Comparison of ENCODE assay signal across 16 mouse cellular contexts in the genomic region with DNA sequence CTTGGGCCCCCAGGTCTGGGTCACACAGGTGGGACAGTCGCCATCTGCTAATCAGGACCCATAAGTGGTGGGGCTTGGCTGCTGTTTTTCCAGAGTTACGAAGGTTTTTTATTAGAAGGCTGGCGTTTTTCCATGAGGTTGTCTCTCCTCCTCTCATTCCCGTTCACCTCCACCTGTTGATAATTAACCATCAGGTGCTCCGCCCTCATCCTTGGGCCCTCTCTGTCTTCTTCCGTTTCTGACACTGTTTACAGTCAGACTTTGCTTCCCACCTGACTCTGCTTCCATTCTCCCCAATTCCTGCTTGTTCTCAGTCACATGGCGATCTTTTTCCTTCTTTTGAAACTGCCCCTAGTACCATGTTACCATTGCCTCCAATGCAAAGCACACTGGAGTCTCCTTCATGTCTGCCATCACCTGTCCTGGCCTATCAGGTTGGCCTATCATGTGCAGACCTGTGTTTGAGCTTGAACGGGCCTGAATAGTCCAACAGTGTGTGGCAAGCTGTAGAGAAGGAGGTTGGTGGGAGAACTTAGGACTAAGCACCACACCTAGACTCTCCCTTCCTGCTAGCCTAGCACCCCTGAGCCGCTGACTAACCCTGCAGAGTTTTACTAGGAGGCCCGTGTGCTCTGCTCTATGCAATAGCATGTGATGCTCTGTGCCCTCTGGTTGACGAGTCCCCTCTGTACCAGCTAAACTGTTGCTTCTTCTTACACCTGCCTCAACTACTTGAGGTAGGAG.
DNase-seq lines count a peak whose midpoint lies in the region; ATAC-seq and TF ChIP-seq lines count a peak whose summit lies in the region.
"Had no signal": no experiment of that assay in that cellular context is flagged by ENCODE, and none has a peak within 500 bp of the region (broad histone marks: within the 10 kb centered on the region; RNA-seq: fewer than 3 reads in every experiment).

No protein-coding gene starts in this region.

- no peak overlapping the region for H3K9ac ChIP-seq in lung, embryonic 15.5 days
- H3K9ac ChIP-seq in kidney, embryonic 16.5 days (replicated peaks; ENCODE audit: low read length), result no peak overlapping the region
- H3K9ac ChIP-seq in lung, postnatal 0 days (replicated peaks; ENCODE audit: low read depth), result no peak overlapping the region
- H3K9ac ChIP-seq: hindbrain, embryonic 15.5 days; limb, embryonic 13.5 days had no signal

- no peak overlapping the region for H3K4me3 ChIP-seq in lung, embryonic 15.5 days
- no peak overlapping the region for H3K4me3 ChIP-seq in kidney, embryonic 16.5 days (ENCODE audit: low read length)
- no peak overlapping the region for H3K4me3 ChIP-seq in lung, postnatal 0 days (ENCODE audit: low read depth, low read length)
- H3K4me3 ChIP-seq: hindbrain, embryonic 15.5 days; limb, embryonic 13.5 days had no signal

- no peak for TF ChIP-seq CTCF in lung, postnatal 0 days (IDR thresholded peaks at IDR 0.05)

- no peak for DNase-seq in lung, postnatal 25 days (ENCODE audit: low spot score)
- peak; percentile 50 for DNase-seq in lung, postnatal 0 days (ENCODE audit: low spot score)
- DNase-seq in yolk sac, embryonic 10.5 days (ENCODE audit: low spot score), result peak; percentile 75
- no peak for DNase-seq in spleen, postnatal 14 days (ENCODE audit: low spot score in 2 of 2)
- DNase-seq in adrenal gland, adult 8-10 months, result no peak
- DNase-seq: adrenal gland, postnatal 36 days; heart, postnatal 14 days; right cerebral cortex, postnatal 14 days; thymus, postnatal 14 days had no signal

- H3K4me1 ChIP-seq in lung, embryonic 15.5 days, result peaks cover 17% of the 10 kb centered on the region
- 0 out of 2 replicates have a peak, but pooled peaks cover 6% of the 10 kb centered on the region for H3K4me1 ChIP-seq in kidney, embryonic 16.5 days (ENCODE audit: insufficient read depth, low read length)
- no peaks in the 10 kb centered on the region; the same call in 1 of the 2 replicates for H3K4me1 ChIP-seq in lung, postnatal 0 days (ENCODE audit: insufficient read depth, low read depth, low read length)
- H3K4me1 ChIP-seq: hindbrain, embryonic 15.5 days had no signal

- TF ChIP-seq EP300 in lung, postnatal 0 days (IDR thresholded peaks at IDR 0.05), result no peak

- ATAC-seq in lung, embryonic 15.5 days (ENCODE audit: borderline replicate concordance, extremely low read depth, low FRiP score, low TSS enrichment), result no peak
- peak; percentile 75; the same call in 1 of the 2 replicates for ATAC-seq in kidney, embryonic 16.5 days (ENCODE audit: low FRiP score, low TSS enrichment)
- ATAC-seq in lung, postnatal 0 days, result peak; percentile 55
- ATAC-seq: CD4-positive, CD25-positive, alpha-beta regulatory T cell, adult 4 months; forebrain, embryonic 14.5 days; midbrain, embryonic 16.5 days had no signal

- H3K4me2 ChIP-seq in lung, embryonic 15.5 days, result no peak overlapping the region
- H3K4me2 ChIP-seq in kidney, embryonic 16.5 days (replicated peaks; ENCODE audit: low read depth, low read length), result no peak overlapping the region
- no peak overlapping the region for H3K4me2 ChIP-seq in lung, postnatal 0 days (replicated peaks; ENCODE audit: low read depth, low read length)
- H3K4me2 ChIP-seq: hindbrain, embryonic 15.5 days; limb, embryonic 13.5 days had no signal

- H3K27me3 ChIP-seq in lung, embryonic 15.5 days, result no peaks in the 10 kb centered on the region
- no peaks in the 10 kb centered on the region for H3K27me3 ChIP-seq in kidney, embryonic 16.5 days (ENCODE audit: insufficient read depth, low read length)
- no peaks in the 10 kb centered on the region for H3K27me3 ChIP-seq in lung, postnatal 0 days (replicated peaks; ENCODE audit: insufficient read depth, low read length)
- H3K27me3 ChIP-seq: hindbrain, embryonic 15.5 days; limb, embryonic 13.5 days had no signal

- H3K27ac ChIP-seq in lung, embryonic 15.5 days, result peak overlapping the region; percentile 13; the same call in 1 of the 2 replicates
- peak overlapping the region; percentile 26; the same call in 1 of the 2 replicates for H3K27ac ChIP-seq in kidney, embryonic 16.5 days (ENCODE audit: low read length)
- peak overlapping the region; percentile 59 for H3K27ac ChIP-seq in lung, postnatal 0 days (ENCODE audit: low read length)
- H3K27ac ChIP-seq: hindbrain, embryonic 15.5 days; limb, embryonic 13.5 days had no signal

- 61% methylated on average over 11 of the region's 11 CpGs for WGBS in lung, embryonic 15.5 days
- 75% methylated on average over 11 of the region's 11 CpGs for WGBS in kidney, embryonic 16.5 days
- WGBS in lung, postnatal 0 days, result 65% methylated on average over 11 of the region's 11 CpGs

- no peaks in the 10 kb centered on the region for H3K36me3 ChIP-seq in lung, embryonic 15.5 days
- no peaks in the 10 kb centered on the region for H3K36me3 ChIP-seq in kidney, embryonic 16.5 days (ENCODE audit: insufficient read depth, low read length)
- H3K36me3 ChIP-seq in lung, postnatal 0 days (ENCODE audit: insufficient read depth, low read length), result no peaks in the 10 kb centered on the region; the same call in 1 of the 2 replicates
- H3K36me3 ChIP-seq: hindbrain, embryonic 15.5 days had no signal

- H3K9me3 ChIP-seq in lung, embryonic 15.5 days, result no peaks in the 10 kb centered on the region
- H3K9me3 ChIP-seq in kidney, embryonic 16.5 days (ENCODE audit: low read length), result no peaks in the 10 kb centered on the region
- H3K9me3 ChIP-seq in lung, postnatal 0 days (ENCODE audit: low read length), result no peaks in the 10 kb centered on the region
- H3K9me3 ChIP-seq: hindbrain, embryonic 15.5 days; limb, embryonic 13.5 days had no signal

Comparison
In these comparisons a context has a peak if more than half of its experiments do, and no peak if none do; other contexts are left out.
1. DNase-seq: peak in lung, postnatal 0 days (single experiment) and yolk sac, embryonic 10.5 days (single experiment); none in lung, postnatal 25 days (single experiment), spleen, postnatal 14 days (0 of 2) and adrenal gland, adult 8-10 months (single experiment).
2. Peak in every context shown above with its lines, with median percentiles within 50 percentile points of each other: H3K27ac ChIP-seq.